Mouse (Mus musculus) MEL (cell line): ENCODE data around the gene Flnb. TPM values are rescaled to one million over a fixed set of nuclear protein-coding genes. Genes with fewer than 3 reads are reported as not detected.

Experiments used
- DNase-seq: peaks from one replicate; pipeline ENCODE4 v3.0.0; 2011; ENCODE audit warnings: low read depth, low spot score
- H3K27ac ChIP-seq: 2 replicates; pipeline ENCODE4 v1.5.1; 2012; ENCODE audit warnings: low read depth, mild to moderate bottlenecking, control low read depth, low read length, moderate library complexity; ENCODE audit not compliant: control insufficient read depth
- H3K27me3 ChIP-seq, 2 experiments: fragments of 150-350 bp in 1 of 2; sonication (generic) in 1 of 2; 2 replicates each; pipeline ENCODE4 v1.6.1; 2012; ENCODE audit warnings: low read length in 2 of 2, mild to moderate bottlenecking in 2 of 2, improper control_type of control experiment in 1 of 2, moderate library complexity in 1 of 2; ENCODE audit not compliant: insufficient read depth in 2 of 2, control insufficient read depth in 1 of 2
- H3K36me3 ChIP-seq, 2 experiments: 2 replicates each; pipeline ENCODE4 v1.6.1; 2012 to 2014; ENCODE audit warnings: low read length in 2 of 2, improper control_type of control experiment in 1 of 2, inconsistent platforms in 1 of 2, mild to moderate bottlenecking in 1 of 2; ENCODE audit not compliant: insufficient read depth in 2 of 2, control insufficient read depth in 1 of 2
- H3K4me1 ChIP-seq, 2 experiments: fragments of 150-350 bp in 1 of 2; sonication (generic) in 1 of 2; 2 replicates each; pipeline ENCODE4 v1.6.1; 2012; ENCODE audit warnings: low read length in 2 of 2, improper control_type of control experiment in 1 of 2, mild to moderate bottlenecking in 1 of 2; ENCODE audit not compliant: insufficient read depth in 2 of 2, control insufficient read depth in 1 of 2
- H3K4me3 ChIP-seq, 2 experiments: fragments of 150-350 bp in 1 of 2; sonication (generic) in 1 of 2; 2 replicates each; pipeline ENCODE4 v1.5.1; 2012; ENCODE audit warnings: low read depth in 2 of 2, low read length in 2 of 2, mild to moderate bottlenecking in 2 of 2, moderate library complexity in 2 of 2, control low read depth in 1 of 2, improper control_type of control experiment in 1 of 2; ENCODE audit not compliant: control insufficient read depth in 1 of 2, insufficient read depth in 1 of 2
- H3K79me2 ChIP-seq: 2 replicates; pipeline ENCODE4 v1.6.1; 2012; ENCODE audit warnings: mild to moderate bottlenecking, low read length, moderate library complexity; ENCODE audit not compliant: control insufficient read depth, poor library complexity, insufficient read depth
- H3K9ac ChIP-seq: 2 replicates; pipeline ENCODE4 v1.6.1; 2012; ENCODE audit warnings: low read depth, mild to moderate bottlenecking, control low read depth, low read length, moderate library complexity; ENCODE audit not compliant: control insufficient read depth, poor library complexity, severe bottlenecking
- H3K9me3 ChIP-seq: fragments of 150-350 bp; sonication (generic); replicated peaks from 2 replicates; pipeline ENCODE4 v1.6.1; 2012; ENCODE audit warnings: mild to moderate bottlenecking, low read length, improper control_type of control experiment, moderate library complexity; ENCODE audit not compliant: insufficient read depth
- BHLHE40 ChIP-seq: IDR thresholded peaks from 2 replicates; pipeline ENCODE4 v1.6.1; 2012; ENCODE audit warnings: low read depth, mild to moderate bottlenecking, inconsistent platforms, low read length, improper control_type of control experiment, borderline replicate concordance
- CHD2 ChIP-seq: IDR thresholded peaks from 2 replicates; pipeline ENCODE4 v1.6.1; 2011; ENCODE audit warnings: low read length, improper control_type of control experiment
- CTCF ChIP-seq, 3 experiments: IDR thresholded peaks in 2 of 3; conservative IDR thresholded peaks in 1 of 3; 2 replicates each; pipeline ENCODE4 v1.5.1; 2011 to 2012; ENCODE audit warnings: low read length in 3 of 3, low read depth in 2 of 3, mild to moderate bottlenecking in 2 of 3, improper control_type of control experiment in 1 of 3, inconsistent platforms in 1 of 3, mixed read lengths in 1 of 3, moderate library complexity in 1 of 3; ENCODE audit not compliant: control insufficient read depth in 1 of 3, insufficient read depth in 1 of 3, poor library complexity in 1 of 3, severe bottlenecking in 1 of 3
- E2F4 ChIP-seq: IDR thresholded peaks from 2 replicates; pipeline ENCODE4 v1.6.1; 2011; ENCODE audit warnings: low read depth, low read length, improper control_type of control experiment, borderline replicate concordance
- ELF1 ChIP-seq: IDR thresholded peaks from 2 replicates; pipeline ENCODE4 v1.6.1; 2014; ENCODE audit warnings: low read depth, mild to moderate bottlenecking, inconsistent platforms, low read length, improper control_type of control experiment, moderate library complexity
- EP300 ChIP-seq, 2 experiments: IDR thresholded peaks; 2 replicates each; pipeline ENCODE4 v1.6.1; 2011; ENCODE audit warnings: improper control_type of control experiment in 2 of 2, low read length in 2 of 2, low read depth in 1 of 2, mild to moderate bottlenecking in 1 of 2
- ETS1 ChIP-seq: IDR thresholded peaks from 2 replicates; pipeline ENCODE4 v1.6.1; 2012; ENCODE audit warnings: low read depth, mild to moderate bottlenecking, inconsistent platforms, low read length, improper control_type of control experiment, moderate library complexity
- GABPA ChIP-seq: IDR thresholded peaks from 2 replicates; pipeline ENCODE4 v1.6.1; 2012; ENCODE audit warnings: low read depth, mild to moderate bottlenecking, inconsistent platforms, low read length, improper control_type of control experiment, moderate library complexity
- HCFC1 ChIP-seq: IDR thresholded peaks from 2 replicates; pipeline ENCODE4 v1.6.1; 2012; ENCODE audit warnings: low read depth, mild to moderate bottlenecking, inconsistent platforms, low read length, improper control_type of control experiment, moderate library complexity
- KAT2A ChIP-seq: conservative IDR thresholded peaks from 2 replicates; pipeline ENCODE4 v1.6.1; 2012; ENCODE audit warnings: low read depth, low read length, improper control_type of control experiment, inconsistent platforms
- MAFK ChIP-seq: IDR thresholded peaks from 2 replicates; pipeline ENCODE4 v1.6.1; 2011; ENCODE audit warnings: low read depth, mild to moderate bottlenecking, low read length, improper control_type of control experiment, borderline replicate concordance
- MAX ChIP-seq: IDR thresholded peaks from 2 replicates; pipeline ENCODE4 v1.6.1; 2011; ENCODE audit warnings: low read length, improper control_type of control experiment
- MAZ ChIP-seq: IDR thresholded peaks from 2 replicates; pipeline ENCODE4 v1.6.1; 2012; ENCODE audit warnings: low read depth, mild to moderate bottlenecking, inconsistent platforms, low read length, improper control_type of control experiment
- MYB ChIP-seq: IDR thresholded peaks from 2 replicates; pipeline ENCODE4 v1.6.1; 2011; ENCODE audit warnings: mild to moderate bottlenecking, low read depth, low read length, improper control_type of control experiment
- MYC ChIP-seq: IDR thresholded peaks from 2 replicates; pipeline ENCODE4 v1.6.1; 2011; ENCODE audit warnings: low read depth, mild to moderate bottlenecking, low read length, improper control_type of control experiment, moderate library complexity
- NELFE ChIP-seq: IDR thresholded peaks from 2 replicates; pipeline ENCODE4 v1.6.1; 2011; ENCODE audit warnings: low read depth, low read length, improper control_type of control experiment
- NRF1 ChIP-seq: IDR thresholded peaks from 2 replicates; pipeline ENCODE4 v1.6.1; 2014; ENCODE audit warnings: low read depth, mild to moderate bottlenecking, inconsistent platforms, low read length, improper control_type of control experiment, moderate library complexity; ENCODE audit not compliant: poor library complexity, insufficient read depth, severe bottlenecking
- POLR2AphosphoS5 ChIP-seq: IDR thresholded peaks from 2 replicates; pipeline ENCODE4 v1.6.1; 2012; ENCODE audit warnings: low read depth, borderline replicate concordance, mild to moderate bottlenecking, inconsistent platforms, low read length, moderate library complexity, mixed read lengths
- RAD21 ChIP-seq: IDR thresholded peaks from 2 replicates; pipeline ENCODE4 v1.6.1; 2011; ENCODE audit warnings: mild to moderate bottlenecking, low read depth, low read length, improper control_type of control experiment
- RCOR1 ChIP-seq: IDR thresholded peaks from 2 replicates; pipeline ENCODE4 v1.6.1; 2012; ENCODE audit warnings: low read depth, mild to moderate bottlenecking, inconsistent platforms, low read length, improper control_type of control experiment
- SIN3A ChIP-seq: IDR thresholded peaks from 2 replicates; pipeline ENCODE4 v1.6.1; 2012; ENCODE audit warnings: low read length, improper control_type of control experiment, inconsistent platforms
- UBTF ChIP-seq: IDR thresholded peaks from 2 replicates; pipeline ENCODE4 v1.6.1; 2012; ENCODE audit warnings: low read depth, mild to moderate bottlenecking, inconsistent platforms, low read length, improper control_type of control experiment, moderate library complexity, borderline replicate concordance; ENCODE audit not compliant: insufficient read depth
- USF1 ChIP-seq: IDR thresholded peaks from 2 replicates; pipeline ENCODE4 v1.6.1; 2014; ENCODE audit warnings: low read depth, mild to moderate bottlenecking, inconsistent platforms, low read length, improper control_type of control experiment, moderate library complexity
- USF2 ChIP-seq, 2 experiments: IDR thresholded peaks; 2 replicates each; pipeline ENCODE4 v1.6.1; 2011 to 2012; ENCODE audit warnings: improper control_type of control experiment in 2 of 2, low read length in 2 of 2, borderline replicate concordance in 1 of 2, inconsistent platforms in 1 of 2, low read depth in 1 of 2, mild to moderate bottlenecking in 1 of 2; ENCODE audit not compliant: insufficient read depth in 1 of 2
- ZKSCAN1 ChIP-seq: IDR thresholded peaks from 2 replicates; pipeline ENCODE4 v1.6.1; 2012; ENCODE audit warnings: low read depth, mild to moderate bottlenecking, inconsistent platforms, low read length, improper control_type of control experiment, moderate library complexity
- ZMIZ1 ChIP-seq: IDR thresholded peaks from 2 replicates; pipeline ENCODE4 v1.6.1; 2012; ENCODE audit warnings: low read depth, mild to moderate bottlenecking, inconsistent platforms, low read length, improper control_type of control experiment, moderate library complexity
- polyA plus RNA-seq, 2 experiments: library from polyadenylated mRNA; stranded (reverse) in 1 of 2; unstranded in 1 of 2; fragments of >175 nt in 1 of 2; fragments of >200 nt in 1 of 2; gene quantifications; 2 replicates each; pipeline versions ENCODE4 v1.2.1 to v1.2.4; 2012; ENCODE audit warnings: low replicate concordance in 2 of 2, low read depth in 1 of 2; ENCODE audit not compliant: insufficient read length in 2 of 2, insufficient read depth in 1 of 2, missing spikeins in 1 of 2
- total RNA-seq: library from RNA; depleted of rRNA; stranded (reverse); fragments of 300-350 nt; gene quantifications from 2 replicates; pipeline ENCODE4 v1.2.3, GENCODE M21; 2012

The Flnb gene
- total and polyA plus RNA-seq, 3 experiments = 1.0 to 3.1 TPM; not detected in 1

DNA sequence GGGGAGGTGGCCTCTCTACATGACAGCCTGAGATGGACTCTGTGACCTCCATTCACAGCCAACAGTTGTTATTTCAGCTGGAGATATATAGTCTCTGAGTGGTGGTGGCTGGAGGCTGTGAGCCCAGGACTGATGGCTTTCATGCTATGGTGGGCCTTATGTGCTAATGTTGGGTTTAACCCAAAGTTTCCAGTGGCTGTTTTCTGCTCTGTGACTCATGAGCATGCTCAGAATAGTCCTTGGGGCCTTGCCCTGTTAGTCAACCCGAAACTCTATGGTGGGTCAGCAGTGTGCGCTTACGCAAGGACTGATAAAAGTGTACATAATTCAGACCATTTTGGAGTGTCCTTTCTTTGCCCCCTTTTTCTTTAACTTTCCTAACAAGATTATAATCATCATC is 40.1 kb downstream of the Flnb start:
- no peak for DNase-seq
- H3K9ac ChIP-seq = no peak overlapping the region
- TF ChIP-seq ELF1 (no peak), USF1 (no peak), UBTF (no peak), NELFE (no peak), CTCF (IDR thresholded peaks at IDR 0.05 in 2 of 3, conservative IDR thresholded peaks at IDR 0.05 in 1 of 3; ENCODE audit: control insufficient read depth in 1 of 3, insufficient read depth in 1 of 3, low read depth in 2 of 3, low read length in 3 of 3, poor library complexity in 1 of 3, severe bottlenecking in 1 of 3) (no peak), POLR2AphosphoS5 (no peak), E2F4 (no peak), EP300 (IDR thresholded peaks at IDR 0.05; ENCODE audit: low read depth in 1 of 2, low read length in 2 of 2) (no peak), RAD21 (no peak), ZMIZ1 (no peak), GABPA (no peak), MYB (no peak), USF2 (IDR thresholded peaks at IDR 0.05; ENCODE audit: borderline replicate concordance in 1 of 2, insufficient read depth in 1 of 2, low read depth in 1 of 2, low read length in 2 of 2) (no peak), MAFK (no peak), ZKSCAN1 (no peak), SIN3A (no peak), MAX (no peak), KAT2A (no peak), CHD2 (no peak), MYC (no peak)
- H3K4me1 ChIP-seq = no peaks in the 10 kb centered on the region
- H3K36me3 ChIP-seq = no peaks in the 10 kb centered on the region
- H3K4me3 ChIP-seq = no peak overlapping the region
- no peaks in the 10 kb centered on the region for H3K79me2 ChIP-seq
- H3K27me3 ChIP-seq = peaks cover 0 to 4% of the 10 kb centered on the region in 2 experiments; a peak in 2 of 4 replicates
- no peak overlapping the region for H3K27ac ChIP-seq
- H3K9me3 ChIP-seq = no peaks in the 10 kb centered on the region

DNA sequence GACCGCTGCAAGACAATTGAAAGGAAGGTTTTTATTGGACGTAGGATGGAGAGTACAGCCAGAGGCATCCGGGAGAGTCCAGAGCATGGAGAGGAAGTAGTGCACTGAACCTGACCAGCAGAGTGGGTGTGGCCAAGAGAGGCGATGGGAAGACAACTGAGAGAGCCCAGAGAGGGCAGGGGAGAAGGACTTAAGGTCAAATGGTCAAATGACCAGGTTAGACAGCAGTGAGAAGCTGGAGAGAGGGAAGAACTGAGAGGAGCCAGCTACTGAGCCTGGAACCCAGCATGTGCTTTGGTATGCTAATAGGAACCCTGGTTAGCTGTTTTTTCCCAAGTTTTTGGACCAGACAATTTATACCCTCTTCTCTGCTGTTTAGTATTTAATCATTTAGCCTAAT is 40.7 kb downstream of the Flnb start:
- H3K9me3 ChIP-seq = no peaks in the 10 kb centered on the region
- no peak for DNase-seq
- H3K27ac ChIP-seq = no peak overlapping the region
- TF ChIP-seq ZKSCAN1 (no peak), MAX (no peak), USF1 (no peak), RCOR1 (no peak), MYC (no peak), HCFC1 (no peak), E2F4 (no peak), CHD2 (no peak), BHLHE40 (no peak), EP300 (IDR thresholded peaks at IDR 0.05; ENCODE audit: low read depth in 1 of 2, low read length in 2 of 2) (no peak), NRF1 (no peak), KAT2A (no peak), ZMIZ1 (no peak), MAZ (no peak), ETS1 (no peak)
- no peaks in the 10 kb centered on the region for H3K36me3 ChIP-seq
- no peak overlapping the region for H3K4me3 ChIP-seq
- H3K27me3 ChIP-seq = peaks cover 0 to 3% of the 10 kb centered on the region in 2 experiments; a peak in 1 of 4 replicates
- H3K4me1 ChIP-seq = no peaks in the 10 kb centered on the region
- H3K9ac ChIP-seq = no peak overlapping the region
- H3K79me2 ChIP-seq = no peaks in the 10 kb centered on the region
